8 mouse cellular contexts compared by ENCODE assay signal in the genomic region with DNA sequence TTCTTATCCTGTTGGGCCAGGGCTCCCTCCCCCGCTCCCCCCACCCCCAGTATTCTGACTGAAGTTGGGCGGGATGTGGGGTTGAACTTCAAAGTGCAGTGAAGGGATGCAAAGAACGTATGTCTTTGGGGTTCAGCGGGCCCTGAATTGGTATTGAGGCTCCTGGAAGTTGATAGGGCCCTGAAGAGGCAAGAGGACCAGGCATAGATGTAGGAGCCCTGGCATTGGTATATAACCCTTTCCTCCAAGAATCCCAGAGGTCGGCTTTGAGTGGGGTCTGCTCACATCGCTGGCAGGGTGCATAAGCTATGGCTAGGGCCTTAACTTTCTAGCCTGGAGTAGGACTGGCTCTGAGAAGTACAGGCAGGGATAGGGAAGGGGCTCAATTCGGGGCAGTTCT. TPM values are rescaled to one million over a fixed set of nuclear protein-coding genes. Genes with fewer than 3 reads are reported as not detected.
DNase-seq lines count a peak whose midpoint lies in the region; ATAC-seq and TF ChIP-seq lines count a peak whose summit lies in the region.

No protein-coding gene starts in this region.

- WGBS in limb, embryonic 15.5 days: 15% methylated on average over 7 of the region's 7 CpGs

- H3K9me3 ChIP-seq in limb, embryonic 15.5 days: no peaks in the 10 kb centered on the region

- H3K4me2 ChIP-seq in limb, embryonic 15.5 days: peak overlapping the region; percentile 59

- H3K4me1 ChIP-seq in limb, embryonic 15.5 days: peaks cover 26% of the 10 kb centered on the region

- H3K4me3 ChIP-seq in gastrocnemius, adult 2 months: peak overlapping the region; percentile 77
- H3K4me3 ChIP-seq in limb, embryonic 15.5 days: peak overlapping the region; percentile 65

- intact Hi-C loops in gastrocnemius, adult 2 months (cut with DNase I): loop anchor here (1.0 to 10.0 kb wide), 3 partner anchors 105 to 159 kb away; a partner anchor contains a TSS
- intact Hi-C loops in left cerebral cortex, postnatal 4 days (cut with DNase I): loop anchor here (5.0 kb wide), 1 partner anchor 99 kb away; no protein-coding TSS in a partner anchor

- TF ChIP-seq CTCF in gastrocnemius, adult 2 months (IDR thresholded peaks at IDR 0.05): no peak

- H3K9ac ChIP-seq in limb, embryonic 15.5 days: no peak overlapping the region

- no peaks in the 10 kb centered on the region for H3K36me3 ChIP-seq in limb, embryonic 15.5 days

- ATAC-seq in limb, embryonic 15.5 days (ENCODE audit: insufficient number of reproducible peaks, low FRiP score, low TSS enrichment, low read depth): no peak

- H3K27me3 ChIP-seq in limb, embryonic 15.5 days: no peaks in the 10 kb centered on the region

- no peak for DNase-seq in gastrocnemius, adult 2 months
- no peak for DNase-seq in gastrocnemius, postnatal 25 days
- DNase-seq in retina, embryonic 14.5 days (ENCODE audit: low spot score): peak; percentile 10
- no peak for DNase-seq in retina, postnatal 1 day
- no peak for DNase-seq in left cerebral cortex, postnatal 4 days
- DNase-seq in adrenal gland, adult 2 months: no peak
- DNase-seq in urinary bladder, adult 18-20 months (ENCODE audit: low spot score in 2 of 2): no peak

- peak overlapping the region; percentile 91 for H3K27ac ChIP-seq in gastrocnemius, adult 2 months
- H3K27ac ChIP-seq in limb, embryonic 15.5 days: peak overlapping the region; percentile 87

RNA-seq across cellular contexts. Expression of a gene that starts 0.3 kb away (rescaled TPM):
- 10 to 100 TPM; 28.5 to 59.5 TPM for total RNA-seq in gastrocnemius, adult 2 months (2021)
- 100 to 1,000 TPM in 1 of 2 experiments, 10 to 100 TPM in 1; 94.9 to 118 TPM for total RNA-seq in gastrocnemius, postnatal 25 days (2021)
- polyA plus RNA-seq in limb, embryonic 15.5 days (2015; fragmentation: Nextera tagmentation; extraction: Ambion mirVana): 369 and 451 TPM in 2 replicates
- 10 to 100 TPM; 16.7 to 17.4 TPM for total RNA-seq in left cerebral cortex, postnatal 4 days (2021)
- 10 to 100 TPM; 27.6 to 44.6 TPM for total RNA-seq in adrenal gland, adult 2 months (2021)
- polyA plus RNA-seq in adrenal gland, adult 2 months (2012; rRNA removed): 46.9 and 47.6 TPM in 2 replicates

RNA-seq across cellular contexts. Expression of a gene that starts 48.3 kb away (rescaled TPM):
- total RNA-seq in gastrocnemius, adult 2 months (2021): not detected
- not detected for total RNA-seq in gastrocnemius, postnatal 25 days (2021)
- 0.12 and 0.14 TPM in 2 replicates for polyA plus RNA-seq in limb, embryonic 15.5 days (2015; fragmentation: Nextera tagmentation; extraction: Ambion mirVana)
- total RNA-seq in left cerebral cortex, postnatal 4 days (2021): not detected
- under 1 TPM in 1 of 2 experiments, not detected in 1; 0.95 TPM for total RNA-seq in adrenal gland, adult 2 months (2021)
- polyA plus RNA-seq in adrenal gland, adult 2 months (2012; rRNA removed): 0.33 TPM in 1 of 2 replicates, not detected in the other
